Mouse (Mus musculus) left cerebral cortex, postnatal 14 days (tissue): ENCODE results near the gene Gprc6a. TPM values are rescaled to one million over a fixed set of nuclear protein-coding genes. Genes with fewer than 3 reads are reported as not detected.

ENCODE experiments used
- DNase-seq, 2 experiments: peaks; one replicate each; pipeline ENCODE4 v3.0.0; 2021 to 2022; ENCODE audit warnings: low spot score in 2 of 2, mixed read lengths in 1 of 2
- intact Hi-C: fragments of 180-260 bp; cut with DNase I; formaldehyde crosslinking; loops from one replicate; pipeline ENCODE4 v1.15.1; 2025
- total RNA-seq, 2 experiments: library from RNA; stranded (reverse); gene quantifications; 2 replicates each; pipeline ENCODE4 v1.2.3; 2021

Gene Gprc6a
- total RNA-seq, 2 experiments from 2014 or later, result not detected

GRCm38 (mm10) chr10:51595001-51595931, 36.0 kb downstream of the Gprc6a start:
- peak; percentile 54 to 67 for DNase-seq
- intact Hi-C loops, result loop anchor here (2.0 kb wide), 1 partner anchor 62 kb away; no protein-coding TSS in a partner anchor

- intact Hi-C loops, result loop anchor here (5.0 kb wide), 1 partner anchor 186 kb away; no protein-coding TSS in a partner anchor
- DNase-seq, result no peak
These were observed 39.7 kb downstream of the Gprc6a start for GRCm38 (mm10) chr10:51591574-51591973.

GRCm38 (mm10) chr10:51590139-51590574, 41.1 kb downstream of the Gprc6a start, which contains the start of gene Fam162b:
Gene Fam162b, minus strand, starts transcription at chr10:51590517.
- intact Hi-C loops, result loop anchor here (5.0 kb wide), 1 partner anchor 187 kb away; no protein-coding TSS in a partner anchor
- DNase-seq, result no peak

GRCm38 (mm10) chr10:51584919-51585318, 46.3 kb downstream of the Gprc6a start:
- intact Hi-C loops, result no loop called here

DNA sequence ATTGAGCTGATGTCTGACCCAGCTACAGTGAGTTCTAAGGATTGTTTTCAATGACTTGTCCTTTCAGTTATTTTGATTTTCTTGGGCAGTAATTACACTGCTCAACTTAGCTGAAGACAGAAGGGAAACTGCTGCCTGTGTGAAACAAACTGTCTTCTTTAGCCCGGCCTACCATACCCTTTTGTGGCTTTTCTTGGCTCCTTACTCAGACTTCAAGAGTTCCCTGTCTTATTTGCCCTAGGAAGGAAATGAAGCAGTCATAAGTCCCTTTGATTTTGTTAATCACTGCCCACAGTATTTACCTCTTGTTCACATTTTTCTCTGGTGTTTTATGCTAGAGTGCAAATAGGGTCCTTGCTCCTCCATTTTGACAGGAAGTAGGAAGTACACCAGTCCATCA, 46.9 kb downstream of the Gprc6a start:
- no peak for DNase-seq
- intact Hi-C loops, result no loop called here

More at GRCm38 (mm10) chr10:51584919-51585318, 46.3 kb downstream of the Gprc6a start:
- DNase-seq, result no peak

- DNase-seq, result no peak
- intact Hi-C loops, result no loop called here
These were observed 59.9 kb downstream of the Gprc6a start for GRCm38 (mm10) chr10:51571225-51571996.

Other genes starting within 250 kb of the Gprc6a start
- not detected for gene Gm49339, start 150.8 kb downstream of the Gprc6a start, total RNA-seq
- under 1 TPM in 1 of 2 experiments, not detected in 1; 0.11 TPM for gene Lilr4b, start 150.8 kb downstream of the Gprc6a start, total RNA-seq
- under 1 TPM; 0.27 to 0.42 TPM for gene Lilrb4a, start 140.5 kb downstream of the Gprc6a start, total RNA-seq
- gene Fam162b, start 40.9 kb downstream of the Gprc6a start, total RNA-seq, result not detected
- not detected for gene Rfx6, start 46.3 kb upstream of the Gprc6a start, total RNA-seq